8 mouse cellular contexts compared by ENCODE assay signal in the genomic region with DNA sequence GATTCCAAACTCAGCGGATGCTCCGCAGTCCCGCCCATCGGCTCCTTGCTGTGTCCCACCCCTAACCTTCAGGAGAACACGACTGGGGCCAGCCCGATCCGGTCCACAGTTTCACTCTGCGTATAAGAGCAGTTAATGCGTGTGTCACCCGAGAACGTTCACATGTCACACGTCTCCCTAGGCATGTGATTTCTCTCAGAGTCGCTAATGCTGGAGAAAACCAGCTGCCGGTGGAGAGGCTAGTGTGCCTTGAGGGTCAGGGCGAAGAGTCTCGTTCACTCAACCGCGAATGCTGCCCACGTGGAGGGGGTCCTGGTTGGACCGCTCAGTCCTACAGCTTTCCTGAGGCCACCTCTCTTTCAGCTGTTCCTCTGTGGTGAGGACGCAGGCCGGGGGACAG. TPM values are rescaled to one million over a fixed set of nuclear protein-coding genes. Genes with fewer than 3 reads are reported as not detected.
DNase-seq lines count a peak whose midpoint lies in the region; ATAC-seq and TF ChIP-seq lines count a peak whose summit lies in the region.

No protein-coding gene starts in this region.

- no peaks in the 10 kb centered on the region for H3K9me3 ChIP-seq in heart, embryonic 16.5 days (replicated peaks; ENCODE audit: control insufficient read depth, low read length)
- no peaks in the 10 kb centered on the region for H3K9me3 ChIP-seq in midbrain, embryonic 15.5 days

- peaks cover 56% of the 10 kb centered on the region for H3K4me1 ChIP-seq in heart, embryonic 16.5 days (ENCODE audit: control insufficient read depth, insufficient read depth, low read length)
- peaks cover 12% of the 10 kb centered on the region for H3K4me1 ChIP-seq in midbrain, embryonic 15.5 days

- intact Hi-C loops in left cerebral cortex, adult 2 months (cut with DNase I), result no loop called here

- no peaks in the 10 kb centered on the region for H3K27me3 ChIP-seq in heart, embryonic 16.5 days (ENCODE audit: control insufficient read depth, insufficient read depth, low read length)
- H3K27me3 ChIP-seq in midbrain, embryonic 15.5 days (replicated peaks), result no peaks in the 10 kb centered on the region

- H3K4me3 ChIP-seq in heart, embryonic 16.5 days (ENCODE audit: low read length), result peak overlapping the region; percentile 15; the same call in 1 of the 2 replicates
- H3K4me3 ChIP-seq in midbrain, embryonic 15.5 days, result no peak overlapping the region
- H3K4me3 ChIP-seq in left cerebral cortex, adult 2 months, result no peak overlapping the region

- DNase-seq in heart, adult 11 months, result peak; percentile 99
- no peak for DNase-seq in heart, adult 8-10 months (ENCODE audit: low spot score)
- DNase-seq in kidney, postnatal 10 days, result peak; percentile 69
- no peak for DNase-seq in cerebellum, postnatal 36 days
- no peak for DNase-seq in left cerebral cortex, adult 2 months (ENCODE audit: extremely low spot score in 1 of 2, low spot score in 2 of 2)
- DNase-seq in urinary bladder, postnatal 25 days (ENCODE audit: low spot score), result no peak

- 20% methylated on average over 22 of the region's 22 CpGs for WGBS in heart, embryonic 16.5 days
- 9% methylated on average over 22 of the region's 22 CpGs for WGBS in midbrain, embryonic 15.5 days

- no peaks in the 10 kb centered on the region for H3K36me3 ChIP-seq in heart, embryonic 16.5 days (ENCODE audit: control insufficient read depth, insufficient read depth)
- no peaks in the 10 kb centered on the region for H3K36me3 ChIP-seq in midbrain, embryonic 15.5 days (replicated peaks)

- H3K4me2 ChIP-seq in heart, embryonic 16.5 days (ENCODE audit: low read depth, low read length), result peak overlapping the region; percentile 44
- H3K4me2 ChIP-seq in midbrain, embryonic 15.5 days, result peak overlapping the region; percentile 29

- H3K9ac ChIP-seq in heart, embryonic 16.5 days (ENCODE audit: low read length), result peak overlapping the region; percentile 56
- no peak overlapping the region for H3K9ac ChIP-seq in midbrain, embryonic 15.5 days

- 0 out of 2 replicates have a peak, but pooled peaks have one; percentile 38 for ATAC-seq in heart, embryonic 16.5 days (replicated peaks; ENCODE audit: extremely low read depth, insufficient read depth, low FRiP score)
- ATAC-seq in midbrain, embryonic 15.5 days (replicated peaks), result no peak

- H3K27ac ChIP-seq in heart, embryonic 16.5 days (ENCODE audit: low read length), result peak overlapping the region; percentile 72
- no peak overlapping the region for H3K27ac ChIP-seq in midbrain, embryonic 15.5 days
- no peak overlapping the region; the same call in 1 of the 2 replicates for H3K27ac ChIP-seq in left cerebral cortex, adult 2 months

- no peak for TF ChIP-seq CTCF in left cerebral cortex, adult 2 months (IDR thresholded peaks at IDR 0.05)

RNA-seq across cellular contexts. Expression of gene Sec14l1, which starts 23.1 kb away (rescaled TPM):
- total RNA-seq in heart, adult 8-10 months (2022), result 10 to 100 TPM; 61.1 to 74.3 (median 69.2) TPM
- 51.0 and 54.9 TPM in 2 replicates for polyA plus RNA-seq in heart, embryonic 16.5 days (2015; fragmentation: Nextera tagmentation; extraction: Ambion mirVana)
- polyA plus RNA-seq in midbrain, embryonic 15.5 days (2015; fragmentation: Nextera tagmentation; extraction: Ambion mirVana), result 62.8 and 63.9 TPM in 2 replicates
- 100 to 1,000 TPM; 198 to 229 TPM for total RNA-seq in left cerebral cortex, adult 2 months (2021)

Comparison
In these comparisons a context has a peak if more than half of its experiments do, and no peak if none do; other contexts are left out.
1. DNase-seq: peak in heart, adult 11 months (single experiment) and kidney, postnatal 10 days (single experiment); none in heart, adult 8-10 months (single experiment), cerebellum, postnatal 36 days (0 of 2), left cerebral cortex, adult 2 months (0 of 2) and urinary bladder, postnatal 25 days (single experiment).